Mouse (Mus musculus): ENCODE results near the gene Hist1h3a. TPM values are rescaled to one million over a fixed set of nuclear protein-coding genes. Genes with fewer than 3 reads are reported as not detected.

Gene Hist1h3a
- polyA plus RNA-seq, 1 experiment from 2014 or later: 3.4 TPM

DNA sequence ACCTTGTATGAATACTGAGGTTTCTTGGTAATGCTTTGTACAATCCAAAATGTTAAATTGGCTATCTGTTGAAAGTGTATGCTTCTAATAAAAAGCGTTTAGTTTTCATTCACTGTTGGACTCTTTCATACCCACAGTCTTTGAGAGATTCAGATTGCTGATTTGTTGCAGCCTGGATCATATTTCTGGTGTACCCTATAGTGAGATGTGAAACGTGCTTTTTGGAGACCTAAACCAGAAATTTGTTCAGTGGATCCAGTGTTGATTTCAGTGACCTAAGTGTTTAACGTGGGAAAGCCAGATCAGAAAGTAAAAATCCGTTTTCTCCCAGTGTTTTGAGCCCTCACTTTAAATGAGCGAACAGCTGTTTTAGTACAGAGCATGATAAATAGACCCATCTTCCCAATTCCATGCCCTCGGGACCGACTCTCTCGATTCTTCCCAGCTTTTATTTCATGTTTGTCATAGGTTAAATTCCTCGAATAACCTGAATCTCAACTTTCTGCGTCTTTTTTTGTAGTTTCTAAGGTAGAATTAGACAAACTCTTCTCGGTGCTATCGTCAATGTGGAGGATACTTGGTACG lies 21.8 kb downstream of the Hist1h3a start:
- H3K4me1 ChIP-seq (replicated peaks; ENCODE audit: control insufficient read depth, insufficient read depth, low read length): 0 out of 2 replicates have a peak, but pooled peaks cover 3% of the 10 kb centered on the region
- peak overlapping the region; percentile 57 for H3K4me3 ChIP-seq (ENCODE audit: low read depth, low read length)
- no peaks in the 10 kb centered on the region for H3K27me3 ChIP-seq (ENCODE audit: control insufficient read depth, insufficient read depth, low read length)
- H3K27ac ChIP-seq (ENCODE audit: low read depth, low read length): peak overlapping the region; percentile 96
- 31% methylated on average over 13 of the region's 13 CpGs for WGBS
- ATAC-seq (ENCODE audit: low FRiP score) (no peak), DNase-seq (ENCODE audit: low spot score) (no peak)
- H3K4me2 ChIP-seq (replicated peaks; ENCODE audit: low read depth, low read length): peak overlapping the region; percentile 96
- H3K9me3 ChIP-seq (ENCODE audit: control insufficient read depth, low read length): no peaks in the 10 kb centered on the region
- no peaks in the 10 kb centered on the region for H3K36me3 ChIP-seq (ENCODE audit: control insufficient read depth, insufficient read depth, low read length)
- H3K9ac ChIP-seq (ENCODE audit: low read depth, low read length): peak overlapping the region; percentile 75

DNA sequence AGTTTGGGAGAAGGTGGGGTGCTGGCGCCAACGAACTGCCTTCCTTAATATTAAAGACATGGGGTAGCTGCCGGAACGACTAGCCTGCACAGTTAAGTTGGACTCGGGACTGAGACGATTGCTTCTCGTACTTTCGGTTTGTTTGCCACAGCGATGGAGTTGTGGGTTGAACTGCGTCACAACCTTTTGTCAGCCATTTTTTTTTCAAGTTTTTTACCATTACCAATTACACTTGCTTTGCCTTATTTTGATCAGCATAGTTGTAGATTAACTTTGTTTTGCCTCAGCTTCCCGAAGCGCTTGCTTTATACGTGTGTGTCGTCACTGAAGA lies 22.3 kb downstream of the Hist1h3a start:
- H3K36me3 ChIP-seq (ENCODE audit: control insufficient read depth, insufficient read depth, low read length): no peaks in the 10 kb centered on the region
- no peaks in the 10 kb centered on the region for H3K27me3 ChIP-seq (ENCODE audit: control insufficient read depth, insufficient read depth, low read length)
- H3K9me3 ChIP-seq (ENCODE audit: control insufficient read depth, low read length): no peaks in the 10 kb centered on the region
- peak overlapping the region; percentile 57 for H3K4me3 ChIP-seq (ENCODE audit: low read depth, low read length)
- H3K4me1 ChIP-seq (replicated peaks; ENCODE audit: control insufficient read depth, insufficient read depth, low read length): 0 out of 2 replicates have a peak, but pooled peaks cover 3% of the 10 kb centered on the region
- H3K4me2 ChIP-seq (replicated peaks; ENCODE audit: low read depth, low read length): peak overlapping the region; percentile 96
- DNase-seq (ENCODE audit: low spot score): no peak
- peak overlapping the region; percentile 75 for H3K9ac ChIP-seq (ENCODE audit: low read depth, low read length)
- no peak for ATAC-seq (ENCODE audit: low FRiP score)
- peak overlapping the region; percentile 96 for H3K27ac ChIP-seq (ENCODE audit: low read depth, low read length)
- 1% methylated on average over 14 of the region's 14 CpGs for WGBS

DNA sequence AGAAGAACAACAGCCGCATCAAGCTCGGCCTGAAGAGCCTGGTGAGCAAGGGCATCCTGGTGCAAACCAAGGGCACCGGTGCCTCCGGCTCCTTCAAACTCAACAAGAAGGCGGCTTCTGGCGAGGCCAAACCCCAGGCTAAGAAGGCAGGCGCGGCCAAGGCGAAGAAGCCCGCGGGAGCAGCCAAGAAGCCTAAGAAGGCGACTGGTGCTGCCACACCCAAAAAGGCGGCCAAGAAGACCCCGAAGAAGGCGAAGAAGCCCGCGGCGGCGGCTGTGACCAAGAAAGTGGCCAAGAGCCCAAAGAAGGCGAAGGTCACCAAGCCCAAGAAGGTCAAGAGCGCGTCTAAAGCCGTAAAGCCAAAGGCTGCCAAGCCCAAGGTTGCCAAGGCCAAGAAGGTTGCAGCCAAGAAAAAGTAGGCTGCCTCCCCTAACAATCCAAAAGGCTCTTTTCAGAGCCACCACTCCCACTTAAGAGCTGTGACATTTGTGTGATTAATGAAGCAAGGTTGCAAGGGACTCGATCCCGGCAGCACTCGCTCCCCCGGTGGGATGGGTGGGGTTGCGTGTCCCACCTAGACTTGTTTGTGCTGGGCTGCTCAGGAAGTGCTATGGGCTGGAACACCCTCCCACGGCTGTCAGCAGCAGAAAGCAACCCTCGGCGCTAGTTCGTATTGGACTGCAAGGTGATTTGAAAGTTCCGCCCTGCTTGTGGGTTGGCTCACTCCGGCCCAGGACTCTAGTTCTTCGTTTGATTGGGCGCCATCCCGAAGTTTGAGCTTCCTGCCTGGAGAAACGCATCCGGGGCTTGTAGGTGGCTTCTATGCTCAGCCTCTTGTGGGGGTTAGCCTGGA lies 22.9 kb downstream of the Hist1h3a start:
- Histone ChIP-seq H3K27ac (ENCODE audit: low read depth, low read length) (peak overlapping the region; percentile 96), H3K27me3 (ENCODE audit: control insufficient read depth, insufficient read depth, low read length) (no peaks in the 10 kb centered on the region), H3K36me3 (ENCODE audit: control insufficient read depth, insufficient read depth, low read length) (no peaks in the 10 kb centered on the region), H3K9ac (ENCODE audit: low read depth, low read length) (peak overlapping the region; percentile 75), H3K4me2 (replicated peaks; ENCODE audit: low read depth, low read length) (peak overlapping the region; percentile 96), H3K9me3 (ENCODE audit: control insufficient read depth, low read length) (no peaks in the 10 kb centered on the region), H3K4me1 (replicated peaks; ENCODE audit: control insufficient read depth, insufficient read depth, low read length) (0 out of 2 replicates have a peak, but pooled peaks cover 3% of the 10 kb centered on the region), H3K4me3 (ENCODE audit: low read depth, low read length) (peak overlapping the region; percentile 57)
- ATAC-seq (ENCODE audit: low FRiP score): peak; percentile 87
- under 1% methylated on average over 39 of the region's 39 CpGs for WGBS
- DNase-seq (ENCODE audit: low spot score): peak; percentile 88

DNA sequence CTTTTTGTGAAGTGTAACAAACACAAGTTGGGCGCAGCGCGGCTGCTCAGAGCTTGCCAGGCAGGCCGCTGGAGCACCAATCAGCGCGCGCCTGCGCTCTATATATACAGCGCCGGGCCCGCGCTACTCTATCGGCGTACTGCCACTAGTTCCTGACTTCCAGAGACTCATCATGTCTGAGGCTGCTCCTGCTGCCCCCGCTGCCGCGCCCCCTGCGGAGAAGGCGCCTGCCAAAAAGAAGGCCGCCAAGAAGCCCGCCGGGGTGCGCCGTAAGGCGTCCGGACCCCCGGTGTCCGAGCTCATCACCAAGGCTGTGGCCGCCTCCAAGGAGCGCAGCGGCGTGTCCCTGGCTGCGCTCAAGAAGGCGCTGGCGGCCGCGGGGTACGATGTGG lies 23.5 kb downstream of the Hist1h3a start, which contains the start of gene Hist1h1c:
Hist1h1c (plus strand) TSS at position 132 of the 392 bp plus-strand sequence.
- peak; percentile 93 for DNase-seq (ENCODE audit: low spot score)
- under 1% methylated on average over 27 of the region's 38 CpGs for WGBS
- peak; percentile 95 for ATAC-seq (ENCODE audit: low FRiP score)

DNA sequence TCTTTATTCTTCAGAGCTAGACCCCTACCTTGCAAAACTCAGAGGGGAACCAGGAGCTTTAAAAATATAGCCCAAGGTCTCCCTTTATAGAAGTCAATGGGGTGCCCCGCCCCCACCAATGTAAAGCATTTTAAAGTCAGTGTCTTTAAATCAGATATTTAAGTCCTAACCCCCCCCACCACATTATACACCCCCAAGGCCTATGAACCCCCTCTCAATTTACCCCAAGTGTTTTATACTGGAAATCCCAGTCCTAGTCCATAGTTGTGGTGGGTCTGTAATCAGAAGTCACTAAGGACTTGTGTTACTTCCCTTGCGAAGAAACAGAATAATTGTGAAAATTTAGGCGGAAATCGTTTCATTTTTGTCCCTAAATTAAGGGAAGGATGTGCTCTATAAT lies 24.1 kb downstream of the Hist1h3a start:
- H3K4me2 ChIP-seq (replicated peaks; ENCODE audit: low read depth, low read length): peak overlapping the region; percentile 96; the same call in 1 of the 2 replicates
- DNase-seq (ENCODE audit: low spot score): peak; percentile 43
- WGBS: 17% methylated on average over 4 of the region's 4 CpGs
- H3K9me3 ChIP-seq (ENCODE audit: control insufficient read depth, low read length): no peaks in the 10 kb centered on the region
- peak overlapping the region; percentile 57 for H3K4me3 ChIP-seq (ENCODE audit: low read depth, low read length)
- no peaks in the 10 kb centered on the region for H3K36me3 ChIP-seq (ENCODE audit: control insufficient read depth, insufficient read depth, low read length)
- 0 out of 2 replicates have a peak, but pooled peaks cover 3% of the 10 kb centered on the region for H3K4me1 ChIP-seq (replicated peaks; ENCODE audit: control insufficient read depth, insufficient read depth, low read length)
- no peaks in the 10 kb centered on the region for H3K27me3 ChIP-seq (ENCODE audit: control insufficient read depth, insufficient read depth, low read length)
- ATAC-seq (ENCODE audit: low FRiP score): no peak
- H3K9ac ChIP-seq (ENCODE audit: low read depth, low read length): peak overlapping the region; percentile 44; the same call in 1 of the 2 replicates
- peak overlapping the region; percentile 96 for H3K27ac ChIP-seq (ENCODE audit: low read depth, low read length)

More for the DNA sequence above, 23.5 kb downstream of the Hist1h3a start, which contains the start of gene Hist1h1c:
- H3K36me3 ChIP-seq (ENCODE audit: control insufficient read depth, insufficient read depth, low read length): no peaks in the 10 kb centered on the region
- 0 out of 2 replicates have a peak, but pooled peaks cover 3% of the 10 kb centered on the region for H3K4me1 ChIP-seq (replicated peaks; ENCODE audit: control insufficient read depth, insufficient read depth, low read length)
- H3K27ac ChIP-seq (ENCODE audit: low read depth, low read length): peak within 1 kb of the TSS; percentile 96
- H3K9me3 ChIP-seq (ENCODE audit: control insufficient read depth, low read length): no peaks in the 10 kb centered on the region
- peak within 1 kb of the TSS; percentile 96 for H3K4me2 ChIP-seq (replicated peaks; ENCODE audit: low read depth, low read length)
- peak within 1 kb of the TSS; percentile 75 for H3K9ac ChIP-seq (ENCODE audit: low read depth, low read length)
- H3K4me3 ChIP-seq (ENCODE audit: low read depth, low read length): peak within 1 kb of the TSS; percentile 57
- no peaks in the 10 kb centered on the region for H3K27me3 ChIP-seq (ENCODE audit: control insufficient read depth, insufficient read depth, low read length)

DNA sequence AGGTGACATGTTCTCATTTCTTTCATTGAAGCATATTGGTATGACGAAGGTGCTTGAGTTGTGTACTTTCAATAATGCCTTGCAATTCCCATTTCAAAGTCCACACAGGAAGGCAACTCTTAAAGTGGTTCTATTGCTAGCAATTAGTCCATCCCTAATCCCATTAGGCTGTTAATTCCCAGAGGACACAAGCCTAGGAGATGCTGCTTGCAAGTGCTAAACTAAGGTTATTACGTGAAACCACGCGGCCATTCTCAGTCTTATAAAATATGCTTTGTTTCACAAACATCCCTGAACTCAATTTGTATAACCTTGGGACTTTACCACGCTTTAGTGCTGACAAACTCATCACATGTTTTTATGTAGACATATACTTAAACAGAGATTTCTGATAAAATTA lies 25.1 kb downstream of the Hist1h3a start:
- no peak overlapping the region for H3K4me2 ChIP-seq (replicated peaks; ENCODE audit: low read depth, low read length)
- H3K4me1 ChIP-seq (replicated peaks; ENCODE audit: control insufficient read depth, insufficient read depth, low read length): 0 out of 2 replicates have a peak, but pooled peaks cover 3% of the 10 kb centered on the region
- H3K9me3 ChIP-seq (ENCODE audit: control insufficient read depth, low read length): no peaks in the 10 kb centered on the region
- 86% methylated on average over 5 of the region's 5 CpGs for WGBS
- H3K36me3 ChIP-seq (ENCODE audit: control insufficient read depth, insufficient read depth, low read length): no peaks in the 10 kb centered on the region
- no peak for DNase-seq (ENCODE audit: low spot score)
- ATAC-seq (ENCODE audit: low FRiP score): no peak
- no peak overlapping the region for H3K27ac ChIP-seq (ENCODE audit: low read depth, low read length)
- H3K27me3 ChIP-seq (ENCODE audit: control insufficient read depth, insufficient read depth, low read length): no peaks in the 10 kb centered on the region
- no peak overlapping the region for H3K9ac ChIP-seq (ENCODE audit: low read depth, low read length)
- H3K4me3 ChIP-seq (ENCODE audit: low read depth, low read length): no peak overlapping the region

DNA sequence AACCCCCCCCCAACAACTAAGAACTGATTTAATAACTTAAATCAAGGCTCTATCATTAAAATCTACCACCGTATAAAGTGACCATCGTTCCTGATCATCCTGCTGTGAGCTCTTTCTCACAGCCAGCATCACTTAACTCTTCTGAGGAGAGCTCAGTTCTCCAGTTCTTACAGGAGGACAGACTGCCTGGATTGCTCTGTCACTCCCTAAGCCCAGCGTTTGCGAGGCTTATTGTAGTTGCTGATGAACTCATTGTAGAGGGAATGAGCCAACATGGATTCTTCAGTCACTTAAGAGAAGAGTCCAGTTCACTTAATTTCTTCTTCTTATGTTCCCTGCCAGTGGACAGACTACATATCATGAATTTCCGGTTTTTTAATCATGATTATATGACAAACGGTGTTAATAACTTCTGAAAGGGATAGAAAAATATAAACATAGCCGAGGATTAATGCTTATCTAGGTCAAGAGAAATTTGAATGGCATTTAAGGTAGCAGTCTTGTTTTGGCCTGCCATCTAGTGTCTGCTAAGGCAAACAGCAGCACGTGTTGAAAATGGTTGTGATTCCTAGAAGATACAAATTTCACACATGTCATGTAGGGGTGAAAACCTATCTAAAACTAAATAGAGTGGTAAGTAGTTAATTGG lies 29.9 kb downstream of the Hist1h3a start:
- no peak for ATAC-seq (ENCODE audit: low FRiP score)
- no peak overlapping the region for H3K27ac ChIP-seq (ENCODE audit: low read depth, low read length)
- H3K9ac ChIP-seq (ENCODE audit: low read depth, low read length): no peak overlapping the region
- no peak overlapping the region for H3K4me3 ChIP-seq (ENCODE audit: low read depth, low read length)
- H3K4me1 ChIP-seq (replicated peaks; ENCODE audit: control insufficient read depth, insufficient read depth, low read length): no peaks in the 10 kb centered on the region
- H3K9me3 ChIP-seq (ENCODE audit: control insufficient read depth, low read length): no peaks in the 10 kb centered on the region
- H3K36me3 ChIP-seq (ENCODE audit: control insufficient read depth, insufficient read depth, low read length): no peaks in the 10 kb centered on the region
- no peak overlapping the region for H3K4me2 ChIP-seq (replicated peaks; ENCODE audit: low read depth, low read length)
- DNase-seq (ENCODE audit: low spot score): no peak
- WGBS: 27% methylated on average over 8 of the region's 8 CpGs
- no peaks in the 10 kb centered on the region for H3K27me3 ChIP-seq (ENCODE audit: control insufficient read depth, insufficient read depth, low read length)

DNA sequence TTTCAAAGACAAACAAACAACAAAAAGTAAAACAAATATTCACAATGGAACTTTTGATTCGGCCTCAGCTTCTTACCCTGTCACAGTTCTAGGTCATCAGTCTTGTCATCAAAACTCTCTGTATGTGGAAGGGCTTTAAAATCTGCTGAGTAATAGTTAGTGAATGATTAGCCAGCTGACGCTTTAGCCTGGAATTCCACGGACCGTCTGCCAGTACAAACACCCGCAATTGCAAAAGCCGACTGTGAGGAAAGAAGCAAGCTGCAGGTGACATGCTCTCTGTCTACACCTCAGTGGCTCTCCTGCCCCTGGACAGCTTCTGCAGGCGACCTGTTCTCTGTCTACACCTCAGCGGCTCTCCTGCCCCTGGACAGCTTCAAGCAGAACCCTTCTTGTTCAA lies 31.7 kb downstream of the Hist1h3a start:
- Histone ChIP-seq H3K4me1 (replicated peaks; ENCODE audit: control insufficient read depth, insufficient read depth, low read length) (no peaks in the 10 kb centered on the region), H3K27me3 (ENCODE audit: control insufficient read depth, insufficient read depth, low read length) (no peaks in the 10 kb centered on the region), H3K27ac (ENCODE audit: low read depth, low read length) (no peak overlapping the region), H3K4me3 (ENCODE audit: low read depth, low read length) (no peak overlapping the region), H3K4me2 (replicated peaks; ENCODE audit: low read depth, low read length) (no peak overlapping the region), H3K36me3 (ENCODE audit: control insufficient read depth, insufficient read depth, low read length) (no peaks in the 10 kb centered on the region), H3K9ac (ENCODE audit: low read depth, low read length) (no peak overlapping the region), H3K9me3 (ENCODE audit: control insufficient read depth, low read length) (no peaks in the 10 kb centered on the region)
- no peak for ATAC-seq (ENCODE audit: low FRiP score)
- 40% methylated on average over 8 of the region's 8 CpGs for WGBS
- no peak for DNase-seq (ENCODE audit: low spot score)
